Mouse (Mus musculus) forebrain, embryonic 10.5 days (tissue): ENCODE measurements at regions not wholly inside any gene's neighbourhood (a gene's known extent, or its start where the extent isn't known, plus 50 kb on each side); places are given as distances from the start of the nearest gene placed in this dataset.

Experiments used
- DNase-seq: peaks from one replicate; pipeline ENCODE4 v3.0.0-alpha.2; 2017; ENCODE audit warnings: low spot score; ENCODE audit errors: extremely low spot score
- H3K27ac ChIP-seq: fragments of 300-500 bp; sonication (generic); 2 replicates; pipeline ENCODE4 v1.5.1; 2016; ENCODE audit warnings: mild to moderate bottlenecking
- H3K27me3 ChIP-seq: fragments of 300-500 bp; sonication (generic); 2 replicates; pipeline ENCODE4 v1.6.1; 2016; ENCODE audit warnings: mild to moderate bottlenecking; ENCODE audit not compliant: poor library complexity, severe bottlenecking
- H3K36me3 ChIP-seq: fragments of 300-500 bp; sonication (generic); replicated peaks from 2 replicates; pipeline ENCODE4 v1.6.1; 2016; ENCODE audit warnings: mild to moderate bottlenecking, moderate library complexity
- H3K4me1 ChIP-seq: fragments of 300-500 bp; sonication (generic); 2 replicates; pipeline ENCODE4 v1.6.1; 2016
- H3K4me3 ChIP-seq: fragments of 300-500 bp; sonication (generic); 2 replicates; pipeline ENCODE4 v1.5.1; 2016; ENCODE audit warnings: mild to moderate bottlenecking, moderate library complexity
- H3K9me3 ChIP-seq: fragments of 300-500 bp; sonication (generic); 2 replicates; pipeline ENCODE4 v1.6.1; 2016; ENCODE audit warnings: mild to moderate bottlenecking, moderate library complexity
- WGBS: fragments of 180-500 bp; shearing (Covaris S2); methylation state at CpG from one replicate; pipeline ENCODE4 v1.1.7; 2016; 5-methylcytosine and 5-hydroxymethylcytosine counted together

- no peaks in the 10 kb centered on the region for H3K27me3 ChIP-seq
- no peaks in the 10 kb centered on the region for H3K9me3 ChIP-seq
- no peak overlapping the region for H3K4me3 ChIP-seq
- H3K4me1 ChIP-seq: no peaks in the 10 kb centered on the region
- 88% methylated on average over 5 of the region's 5 CpGs for WGBS
- H3K36me3 ChIP-seq: no peaks in the 10 kb centered on the region
- DNase-seq: no peak
- H3K27ac ChIP-seq: no peak overlapping the region
Observed at GRCm38 (mm10) chr3:131772593-131772992, 208.0 kb downstream of the Papss1 start.

- 72% methylated on average over 4 of the region's 4 CpGs for WGBS
- Histone ChIP-seq H3K9me3 (no peaks in the 10 kb centered on the region), H3K4me3 (no peak overlapping the region), H3K4me1 (no peaks in the 10 kb centered on the region), H3K27ac (no peak overlapping the region), H3K36me3 (no peaks in the 10 kb centered on the region), H3K27me3 (no peaks in the 10 kb centered on the region)
- DNase-seq: no peak
Observed at GRCm38 (mm10) chr3:131775431-131775830, 210.9 kb downstream of the Papss1 start.

- Histone ChIP-seq H3K27me3 (no peaks in the 10 kb centered on the region), H3K27ac (no peak overlapping the region)
- WGBS: 80% methylated on average over 2 of the region's 2 CpGs
Observed at GRCm38 (mm10) chr3:131776650-131777049, 212.1 kb downstream of the Papss1 start.

GRCm38 (mm10) chr3:131779803-131780202, 215.2 kb downstream of the Papss1 start:
- Histone ChIP-seq H3K9me3 (no peaks in the 10 kb centered on the region), H3K27ac (no peak overlapping the region), H3K4me1 (no peaks in the 10 kb centered on the region), H3K27me3 (no peaks in the 10 kb centered on the region), H3K36me3 (no peaks in the 10 kb centered on the region), H3K4me3 (no peak overlapping the region)
- no peak for DNase-seq
- 84% methylated on average over 7 of the region's 7 CpGs for WGBS

More at GRCm38 (mm10) chr3:131776650-131777049, 212.1 kb downstream of the Papss1 start:
- no peak overlapping the region for H3K4me3 ChIP-seq
- H3K9me3 ChIP-seq: no peaks in the 10 kb centered on the region
- DNase-seq: no peak
- H3K36me3 ChIP-seq: no peaks in the 10 kb centered on the region
- H3K4me1 ChIP-seq: no peaks in the 10 kb centered on the region

GRCm38 (mm10) chr3:131785524-131785923, 221.0 kb downstream of the Papss1 start:
- Histone ChIP-seq H3K9me3 (no peaks in the 10 kb centered on the region), H3K36me3 (no peaks in the 10 kb centered on the region), H3K27me3 (no peaks in the 10 kb centered on the region), H3K4me1 (no peaks in the 10 kb centered on the region), H3K4me3 (no peak overlapping the region), H3K27ac (no peak overlapping the region)
- DNase-seq: no peak
- WGBS: 85% methylated on average over 3 of the region's 3 CpGs

GRCm38 (mm10) chr3:131788321-131788720, 223.8 kb downstream of the Papss1 start:
- H3K27ac ChIP-seq: no peak overlapping the region
- no peaks in the 10 kb centered on the region for H3K9me3 ChIP-seq
- no peak overlapping the region for H3K4me3 ChIP-seq
- H3K27me3 ChIP-seq: no peaks in the 10 kb centered on the region
- H3K4me1 ChIP-seq: no peaks in the 10 kb centered on the region
- DNase-seq: no peak
- 80% methylated on average over 2 of the region's 2 CpGs for WGBS
- no peaks in the 10 kb centered on the region for H3K36me3 ChIP-seq

- no peak overlapping the region for H3K4me3 ChIP-seq
- no peaks in the 10 kb centered on the region for H3K27me3 ChIP-seq
- H3K9me3 ChIP-seq: no peaks in the 10 kb centered on the region
- no peaks in the 10 kb centered on the region for H3K36me3 ChIP-seq
- no peak overlapping the region for H3K27ac ChIP-seq
- DNase-seq: no peak
- H3K4me1 ChIP-seq: no peaks in the 10 kb centered on the region
Observed at GRCm38 (mm10) chr3:131789177-131789576, 224.6 kb downstream of the Papss1 start.

- Histone ChIP-seq H3K4me1 (no peaks in the 10 kb centered on the region), H3K36me3 (no peaks in the 10 kb centered on the region), H3K4me3 (no peak overlapping the region), H3K27ac (no peak overlapping the region), H3K9me3 (no peaks in the 10 kb centered on the region), H3K27me3 (no peaks in the 10 kb centered on the region)
- no peak for DNase-seq
- WGBS: 89% methylated on average over 1 of the region's 1 CpGs
Observed at GRCm38 (mm10) chr3:131794056-131794455, 229.5 kb downstream of the Papss1 start.

GRCm38 (mm10) chr3:131795108-131796005, 230.8 kb downstream of the Papss1 start:
- DNase-seq: no peak
- no peaks in the 10 kb centered on the region for H3K27me3 ChIP-seq
- H3K4me1 ChIP-seq: no peaks in the 10 kb centered on the region
- no peak overlapping the region for H3K27ac ChIP-seq
- H3K4me3 ChIP-seq: no peak overlapping the region
- WGBS: 85% methylated on average over 10 of the region's 10 CpGs
- H3K36me3 ChIP-seq: no peaks in the 10 kb centered on the region
- no peaks in the 10 kb centered on the region for H3K9me3 ChIP-seq

- no peak for DNase-seq
- no peaks in the 10 kb centered on the region for H3K36me3 ChIP-seq
- H3K4me1 ChIP-seq: no peaks in the 10 kb centered on the region
- H3K4me3 ChIP-seq: no peak overlapping the region
- WGBS: 89% methylated on average over 4 of the region's 4 CpGs
- H3K27me3 ChIP-seq: no peaks in the 10 kb centered on the region
- H3K27ac ChIP-seq: no peak overlapping the region
- H3K9me3 ChIP-seq: no peaks in the 10 kb centered on the region
Observed at GRCm38 (mm10) chr3:131799774-131800173, 235.2 kb downstream of the Papss1 start.

- no peak for DNase-seq
- Histone ChIP-seq H3K27me3 (no peaks in the 10 kb centered on the region), H3K4me3 (no peak overlapping the region), H3K4me1 (no peaks in the 10 kb centered on the region), H3K27ac (no peak overlapping the region), H3K36me3 (no peaks in the 10 kb centered on the region), H3K9me3 (no peaks in the 10 kb centered on the region)
- WGBS: 67% methylated on average over 3 of the region's 3 CpGs
Observed at GRCm38 (mm10) chr3:131801551-131801950, 237.0 kb downstream of the Papss1 start.

- no peak for DNase-seq
- no peak overlapping the region for H3K4me3 ChIP-seq
- no peaks in the 10 kb centered on the region for H3K4me1 ChIP-seq
- no peaks in the 10 kb centered on the region for H3K27me3 ChIP-seq
- no peaks in the 10 kb centered on the region for H3K9me3 ChIP-seq
- H3K36me3 ChIP-seq: no peaks in the 10 kb centered on the region
- H3K27ac ChIP-seq: no peak overlapping the region
- whole genome bisulfite sequencing: 89% methylated on average over 7 of the region's 7 CpGs
Observed at GRCm38 (mm10) chr3:131802841-131803240, 238.3 kb downstream of the Papss1 start.

GRCm38 (mm10) chr3:131808127-131808526, 243.6 kb downstream of the Papss1 start:
- Histone ChIP-seq H3K27me3 (no peaks in the 10 kb centered on the region), H3K36me3 (no peaks in the 10 kb centered on the region), H3K4me3 (no peak overlapping the region), H3K4me1 (no peaks in the 10 kb centered on the region), H3K9me3 (no peaks in the 10 kb centered on the region), H3K27ac (no peak overlapping the region)
- WGBS: 90% methylated on average over 8 of the region's 8 CpGs
- DNase-seq: no peak
